Mouse (Mus musculus) cerebellum, postnatal 4 days (tissue): Measurements from ENCODE around the gene Agfg1.
"Not testable (repeated sequence)": the region's sequence is repeated elsewhere in the genome, so short reads cannot be mapped to it uniquely, and the experiment has no call there.

Experiments used
- DNase-seq, 2 experiments: peaks; one replicate each; pipeline ENCODE4 v3.0.0; 2022; ENCODE audit warnings: low spot score in 2 of 2, mixed read lengths in 1 of 2

The Agfg1 gene

GRCm38 (mm10) chr1:82905886-82906285, 66.6 kb downstream of the Agfg1 start:
- DNase-seq, result no peak

- DNase-seq, result no peak
These were observed 73.7 kb downstream of the Agfg1 start, which contains the start of gene A030005L19Rik for GRCm38 (mm10) chr1:82913025-82913424. A030005L19Rik (plus strand) TSS chr1:82913325.

DNA sequence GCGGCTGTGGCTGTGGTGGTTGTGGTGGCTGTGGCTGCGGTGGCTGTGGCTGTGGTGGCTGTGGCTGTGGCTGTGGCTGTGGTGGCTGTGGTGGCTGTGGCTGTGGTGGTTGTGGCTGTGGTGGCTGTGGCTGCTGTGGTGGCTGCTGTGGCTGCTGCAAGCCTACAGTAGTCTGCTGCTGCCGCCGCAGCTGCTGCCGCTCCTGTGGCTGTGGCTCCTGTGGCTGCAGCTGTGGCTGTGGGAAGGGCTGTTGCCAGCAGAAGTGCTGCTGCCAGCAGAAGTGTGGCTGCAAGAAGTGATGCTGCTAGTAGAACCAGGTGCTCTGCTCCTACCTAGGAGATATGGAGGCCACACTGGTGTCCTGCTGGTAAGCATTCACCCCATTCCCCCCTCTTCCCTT, 74.2 kb downstream of the Agfg1 start:
- DNase-seq, result not testable (repeated sequence)

- DNase-seq, result no peak
These were observed 85.4 kb downstream of the Agfg1 start, which contains the start of gene A030014E15Rik for GRCm38 (mm10) chr1:82924650-82925049. A030014E15Rik (plus strand) TSS chr1:82924917.

DNA sequence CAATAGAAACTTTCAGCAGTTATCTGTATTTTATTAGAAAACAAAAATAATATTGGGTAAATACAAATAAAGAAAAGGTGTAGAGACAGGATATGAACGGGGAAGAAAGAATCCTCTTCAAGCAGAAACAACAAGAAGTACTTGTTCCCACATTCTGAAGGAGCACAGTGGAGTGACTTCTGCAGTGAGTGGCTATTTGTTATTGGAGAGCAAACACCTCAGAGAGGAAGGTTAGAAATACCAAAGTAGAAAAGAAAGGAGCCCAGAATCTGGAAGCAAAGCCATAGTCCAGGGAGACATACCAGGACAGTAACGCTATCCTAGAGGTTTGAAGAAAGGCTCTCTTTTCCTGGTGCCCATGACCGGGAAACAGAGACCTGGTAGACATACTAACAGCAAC, 91.3 kb downstream of the Agfg1 start:
- not testable (repeated sequence) for DNase-seq

GRCm38 (mm10) chr1:82931326-82931725, 92.0 kb downstream of the Agfg1 start, which contains the start of gene Gm6217:
Gm6217 (minus strand) TSS chr1:82931399.
- DNase-seq, result not testable (repeated sequence)

DNA sequence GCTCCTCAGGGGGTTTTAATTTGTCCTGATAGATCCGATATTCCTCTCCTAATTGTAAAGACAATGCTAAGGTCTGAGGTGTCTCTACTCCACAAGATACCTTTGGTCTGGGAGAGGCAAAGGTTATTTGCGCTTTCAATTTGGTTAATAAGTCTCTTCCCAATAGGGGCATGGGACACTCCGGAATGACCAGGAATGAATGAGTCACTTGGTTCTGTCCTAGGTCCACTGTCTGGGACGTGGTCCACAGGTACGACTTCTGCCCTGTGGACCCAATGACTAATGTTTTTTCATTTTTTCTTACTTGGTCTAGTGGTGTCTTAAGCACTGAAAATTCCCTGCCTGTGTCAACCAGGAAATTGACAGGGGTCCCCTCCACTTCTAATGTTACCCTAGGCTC, 99.4 kb downstream of the Agfg1 start:
- DNase-seq, result no peak

- DNase-seq, result not testable (repeated sequence)
These were observed 103.2 kb downstream of the Agfg1 start for GRCm38 (mm10) chr1:82942505-82942904.

DNA sequence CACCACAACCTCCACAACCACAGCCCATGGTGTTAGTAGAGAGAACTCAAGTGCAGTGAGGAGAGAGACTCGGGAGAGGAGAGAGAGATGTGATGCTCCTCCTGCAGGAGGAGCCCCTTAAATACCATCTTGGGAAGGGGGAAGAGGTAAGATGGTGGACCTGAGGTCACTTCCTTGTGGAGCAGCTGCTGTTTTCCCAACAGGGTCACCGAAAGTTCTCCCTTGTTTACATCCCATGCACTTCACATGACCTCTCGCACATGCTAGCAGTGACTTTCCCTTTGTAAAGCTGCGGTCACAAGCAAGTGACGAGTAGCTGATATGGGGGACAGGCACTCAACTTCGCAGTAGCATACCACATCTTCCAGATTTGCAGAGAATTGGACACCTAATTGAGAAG, 104.0 kb downstream of the Agfg1 start, which contains the start of gene A030003K21Rik:
Gene A030003K21Rik (minus strand): TSS at position 94 of the 400 bp plus-strand sequence.
- not testable (repeated sequence) for DNase-seq

DNA sequence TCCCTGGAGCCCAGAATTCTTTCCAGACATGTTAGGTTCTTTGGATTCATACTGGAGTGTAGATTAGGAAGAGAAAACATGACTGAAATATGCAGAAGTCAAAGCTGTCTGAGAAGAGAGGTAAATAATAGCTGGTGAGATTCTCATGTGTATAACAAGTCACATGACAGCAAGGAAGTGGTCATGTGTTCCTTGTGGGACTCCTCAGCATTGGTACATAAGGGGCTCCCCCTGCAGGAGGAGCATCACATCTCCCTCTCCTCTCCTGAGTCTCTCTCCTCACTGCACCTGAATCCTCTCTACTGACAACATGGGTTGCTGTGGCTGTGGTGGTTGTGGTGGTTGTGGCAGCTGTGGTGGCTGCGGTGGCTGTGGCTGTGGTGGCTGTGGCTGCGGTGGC, 106.7 kb downstream of the Agfg1 start:
- DNase-seq, result not testable (repeated sequence)

DNA sequence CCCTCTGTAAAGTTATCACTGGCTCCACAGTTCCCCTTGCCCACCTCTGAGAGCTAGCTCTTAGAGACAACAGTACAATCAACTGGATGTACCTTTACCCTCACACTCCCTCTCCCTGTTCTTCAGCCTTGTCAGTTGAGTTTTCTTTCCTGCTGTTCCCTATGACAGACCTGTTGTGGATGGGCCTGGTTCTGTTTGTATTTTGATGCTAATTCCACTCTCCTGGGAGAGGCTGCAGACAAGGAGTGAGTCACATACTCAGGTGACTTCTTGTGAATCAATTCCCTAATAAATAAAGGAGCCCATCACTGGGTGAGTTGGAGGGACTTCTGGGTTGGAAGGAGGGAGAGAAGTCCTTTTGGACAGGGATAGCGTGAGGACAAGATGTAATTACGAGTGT, 109.3 kb downstream of the Agfg1 start:
- no peak for DNase-seq
